Mouse (Mus musculus): ENCODE measurements around the gene Phf10.
"Not testable (repeated sequence)": the region's sequence is repeated elsewhere in the genome, so short reads cannot be mapped to it uniquely, and the experiment has no call there.

DNA sequence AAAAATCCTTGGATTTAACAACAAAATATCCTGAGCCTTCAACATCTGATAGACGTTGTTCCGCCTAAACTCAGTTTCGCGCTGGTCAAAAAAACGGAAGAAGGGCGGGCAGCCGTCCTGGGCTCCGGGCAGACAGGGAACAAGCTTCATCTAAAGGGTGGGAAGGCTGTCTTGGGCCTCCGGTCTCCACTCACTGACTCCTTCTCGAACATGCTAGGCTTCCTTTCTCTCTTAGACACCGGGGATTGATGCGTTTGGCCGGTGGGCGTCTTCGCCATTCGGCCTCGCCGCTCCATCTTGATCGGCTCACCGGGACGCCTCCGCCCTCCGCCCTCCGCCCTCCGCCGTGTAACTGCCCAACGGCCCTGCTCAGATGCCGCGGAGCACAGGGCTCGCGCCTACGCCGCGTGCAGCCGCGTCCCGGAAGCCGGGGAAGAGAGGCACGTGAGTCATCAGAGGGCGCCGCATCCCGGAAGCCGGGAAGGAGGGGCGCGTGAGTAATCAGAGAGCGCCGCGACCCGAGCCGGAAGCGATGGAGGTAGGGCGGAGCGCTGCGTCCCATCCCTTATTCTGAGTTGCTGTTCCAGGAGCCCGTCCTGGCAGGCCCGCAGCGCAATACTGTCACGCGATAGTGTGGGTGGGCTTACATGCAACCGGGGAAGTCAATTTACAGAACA is 17.4 kb upstream of the Phf10 start, which contains the start of the genes 9030025P20Rik and Gm3417:
- not testable (repeated sequence) for TF ChIP-seq CTCF (conservative IDR thresholded peaks at IDR 0.05; ENCODE audit: low read length); POU5F1 (IDR thresholded peaks at IDR 0.05; ENCODE audit: borderline replicate concordance, low read length); NANOG (IDR thresholded peaks at IDR 0.05; ENCODE audit: borderline replicate concordance, low read length)
